Mouse (Mus musculus): ENCODE measurements around the gene Acad10. TPM values are rescaled to one million over a fixed set of nuclear protein-coding genes. Genes with fewer than 3 reads are reported as not detected.

Gene Acad10
- 3.7 and 6.1 TPM in 2 replicates for total RNA-seq (2014; rRNA removed; ENCODE audit: low replicate concordance)
- 1.8 and 2.2 TPM in 2 replicates for polyA plus RNA-seq (2015; fragmentation: Nextera tagmentation; extraction: Ambion mirVana)

GRCm38 (mm10) chr5:121660059-121660896, at the start of gene Acad10, which contains the start of gene Brap:
TSS of gene Acad10 (minus strand) at chr5:121660514.
TSS of gene Brap (plus strand) at chr5:121660563.
- TF ChIP-seq EP300 (IDR thresholded peaks at IDR 0.05; ENCODE audit: low read depth), result no peak
- no peak for TF ChIP-seq CTCF (IDR thresholded peaks at IDR 0.05; ENCODE audit: low read depth)
- DNase-seq (ENCODE audit: low spot score), result peak; percentile 90
- under 1% methylated on average over 78 of the region's 85 CpGs for WGBS
- Histone ChIP-seq H3K27me3 (ENCODE audit: control insufficient read depth, insufficient read depth, low read length) (no peaks in the 10 kb centered on the region), H3K4me2 (ENCODE audit: low read depth, low read length) (peak within 1 kb of the TSS; percentile 93), H3K4me1 (ENCODE audit: control insufficient read depth, insufficient read depth) (peaks cover 10% of the 10 kb centered on the region; the same call in 1 of the 2 replicates), H3K27ac (ENCODE audit: low read depth) (peak within 1 kb of the TSS; percentile 84), H3K9ac (replicated peaks; ENCODE audit: low read depth, low read length) (peak within 1 kb of the TSS; percentile 97), H3K4me3 (ENCODE audit: low read depth, low read length) (peak within 1 kb of the TSS; percentile 99), H3K36me3 (replicated peaks; ENCODE audit: control insufficient read depth, insufficient read depth, low read length) (peaks cover 29% of the 10 kb centered on the region; the same call in 1 of the 2 replicates), H3K9me3 (replicated peaks; ENCODE audit: control insufficient read depth, low read length) (no peaks in the 10 kb centered on the region)
- peak; percentile 91 for ATAC-seq (ENCODE audit: insufficient read depth, low read depth)

- Histone ChIP-seq H3K27me3 (ENCODE audit: control insufficient read depth, insufficient read depth, low read length) (no peaks in the 10 kb centered on the region), H3K4me3 (ENCODE audit: low read depth, low read length) (peak overlapping the region; percentile 25), H3K9me3 (replicated peaks; ENCODE audit: control insufficient read depth, low read length) (no peaks in the 10 kb centered on the region), H3K9ac (replicated peaks; ENCODE audit: low read depth, low read length) (no peak overlapping the region), H3K4me1 (ENCODE audit: control insufficient read depth, insufficient read depth) (peaks cover 5% of the 10 kb centered on the region; the same call in 1 of the 2 replicates), H3K36me3 (replicated peaks; ENCODE audit: control insufficient read depth, insufficient read depth, low read length) (no peaks in the 10 kb centered on the region), H3K27ac (ENCODE audit: low read depth) (no peak overlapping the region), H3K4me2 (ENCODE audit: low read depth, low read length) (peak overlapping the region; percentile 62)
- 6% methylated on average over 20 of the region's 20 CpGs for WGBS
- ATAC-seq (ENCODE audit: insufficient read depth, low read depth), result peak; percentile 52; the same call in 1 of the 2 replicates
- TF ChIP-seq CTCF (IDR thresholded peaks at IDR 0.05; ENCODE audit: low read depth), result no peak
- no peak for TF ChIP-seq EP300 (IDR thresholded peaks at IDR 0.05; ENCODE audit: low read depth)
- no peak for DNase-seq (ENCODE audit: low spot score)
Measured at GRCm38 (mm10) chr5:121704512-121705248, 44.4 kb upstream of the Acad10 start.

DNA sequence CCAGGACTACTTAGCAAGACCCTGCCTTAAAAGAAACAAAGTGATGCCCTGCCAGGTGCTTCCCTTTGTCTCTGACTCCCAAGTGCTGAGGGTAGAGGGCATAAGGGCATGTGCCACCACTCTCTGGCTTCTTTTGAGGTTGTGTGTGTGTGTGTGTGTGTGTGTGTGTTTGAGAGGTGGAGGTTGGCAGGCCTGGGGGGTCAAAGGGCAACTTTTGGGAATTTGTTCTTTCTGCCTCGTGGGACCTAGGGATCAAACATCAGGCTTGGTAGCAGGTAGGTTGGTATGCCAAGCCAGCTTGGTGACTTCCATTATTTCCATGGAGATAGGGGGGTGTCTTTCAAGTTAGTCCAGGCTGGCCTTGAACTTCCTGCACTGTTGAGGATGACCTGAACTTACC, 43.0 kb upstream of the Acad10 start:
- DNase-seq (ENCODE audit: low spot score) (no peak), ATAC-seq (ENCODE audit: insufficient read depth, low read depth) (no peak)
- Histone ChIP-seq H3K27ac (ENCODE audit: low read depth) (no peak overlapping the region), H3K4me2 (ENCODE audit: low read depth, low read length) (no peak overlapping the region), H3K27me3 (ENCODE audit: control insufficient read depth, insufficient read depth, low read length) (no peaks in the 10 kb centered on the region), H3K36me3 (replicated peaks; ENCODE audit: control insufficient read depth, insufficient read depth, low read length) (no peaks in the 10 kb centered on the region), H3K9ac (replicated peaks; ENCODE audit: low read depth, low read length) (no peak overlapping the region), H3K9me3 (replicated peaks; ENCODE audit: control insufficient read depth, low read length) (no peaks in the 10 kb centered on the region), H3K4me1 (ENCODE audit: control insufficient read depth, insufficient read depth) (peaks cover 5% of the 10 kb centered on the region; the same call in 1 of the 2 replicates), H3K4me3 (ENCODE audit: low read depth, low read length) (no peak overlapping the region)
- 70% methylated on average over 1 of the region's 1 CpGs for WGBS
- TF ChIP-seq CTCF (IDR thresholded peaks at IDR 0.05; ENCODE audit: low read depth), result no peak
- TF ChIP-seq EP300 (IDR thresholded peaks at IDR 0.05; ENCODE audit: low read depth), result no peak

DNA sequence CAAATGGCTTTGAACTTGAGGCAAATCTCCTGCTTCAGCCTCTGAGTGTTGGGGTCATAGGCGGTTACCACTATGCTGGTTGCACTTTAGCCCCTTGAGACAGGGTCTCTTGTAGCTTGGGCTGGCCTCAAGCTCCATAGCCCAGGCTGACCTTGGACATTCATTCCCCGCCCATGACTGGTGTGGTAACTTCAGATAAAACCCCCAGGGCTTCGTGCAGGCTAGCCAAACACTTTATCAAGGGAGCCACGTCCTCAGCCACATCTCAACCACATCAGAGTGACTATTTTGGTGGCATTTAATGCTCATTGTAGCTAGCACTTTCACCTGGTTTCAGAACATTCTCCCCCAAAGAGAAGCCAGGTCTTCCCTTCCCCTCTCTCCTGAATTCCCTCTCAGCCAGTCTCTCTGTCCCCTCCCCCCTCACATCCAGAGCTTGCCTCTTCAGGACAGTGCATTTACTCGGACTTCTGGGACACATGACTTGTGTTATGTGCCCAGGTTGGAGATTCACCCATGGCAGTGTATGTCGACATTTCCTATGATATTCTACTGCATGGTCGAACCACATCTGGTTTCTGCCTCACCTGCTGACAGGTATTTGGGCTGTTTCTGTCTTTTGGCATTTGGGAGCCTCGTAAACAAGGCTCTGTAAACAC, 40.9 kb upstream of the Acad10 start:
- H3K4me2 ChIP-seq (ENCODE audit: low read depth, low read length), result no peak overlapping the region
- ATAC-seq (ENCODE audit: insufficient read depth, low read depth), result no peak
- H3K9ac ChIP-seq (replicated peaks; ENCODE audit: low read depth, low read length), result no peak overlapping the region
- no peak overlapping the region for H3K4me3 ChIP-seq (ENCODE audit: low read depth, low read length)
- no peaks in the 10 kb centered on the region for H3K27me3 ChIP-seq (ENCODE audit: control insufficient read depth, insufficient read depth, low read length)
- peaks cover 5% of the 10 kb centered on the region; the same call in 1 of the 2 replicates for H3K4me1 ChIP-seq (ENCODE audit: control insufficient read depth, insufficient read depth)
- no peaks in the 10 kb centered on the region for H3K36me3 ChIP-seq (replicated peaks; ENCODE audit: control insufficient read depth, insufficient read depth, low read length)
- H3K27ac ChIP-seq (ENCODE audit: low read depth), result no peak overlapping the region
- 41% methylated on average over 8 of the region's 8 CpGs for WGBS
- H3K9me3 ChIP-seq (replicated peaks; ENCODE audit: control insufficient read depth, low read length), result no peaks in the 10 kb centered on the region
- TF ChIP-seq EP300 (IDR thresholded peaks at IDR 0.05; ENCODE audit: low read depth) (no peak), CTCF (IDR thresholded peaks at IDR 0.05; ENCODE audit: low read depth) (no peak)
- no peak for DNase-seq (ENCODE audit: low spot score)

DNA sequence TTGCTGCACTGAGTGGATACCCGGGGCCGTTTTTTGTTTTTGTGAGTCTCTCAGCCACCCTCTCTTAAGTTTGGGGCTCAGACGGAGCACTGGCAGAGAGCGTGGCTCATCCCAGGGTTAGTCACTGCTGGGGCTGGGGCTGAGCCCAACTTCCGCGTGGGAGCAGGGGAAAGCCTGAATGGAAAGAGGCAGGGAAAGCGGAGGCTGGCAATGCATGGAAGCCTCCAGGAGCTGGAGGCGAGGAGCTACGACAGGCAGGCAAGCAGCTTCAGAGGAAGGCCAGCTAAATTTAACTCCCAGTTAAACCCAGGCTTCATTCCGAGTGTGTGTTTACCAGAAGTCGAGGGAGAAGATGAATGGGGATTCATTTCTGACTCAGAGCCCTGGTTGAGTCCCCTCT, 40.2 kb upstream of the Acad10 start:
- no peaks in the 10 kb centered on the region for H3K9me3 ChIP-seq (replicated peaks; ENCODE audit: control insufficient read depth, low read length)
- no peaks in the 10 kb centered on the region for H3K27me3 ChIP-seq (ENCODE audit: control insufficient read depth, insufficient read depth, low read length)
- no peaks in the 10 kb centered on the region for H3K36me3 ChIP-seq (replicated peaks; ENCODE audit: control insufficient read depth, insufficient read depth, low read length)
- ATAC-seq (ENCODE audit: insufficient read depth, low read depth) (peak; percentile 25; the same call in 1 of the 2 replicates), DNase-seq (ENCODE audit: low spot score) (no peak)
- 12% methylated on average over 11 of the region's 11 CpGs for WGBS
- H3K4me1 ChIP-seq (ENCODE audit: control insufficient read depth, insufficient read depth), result peaks cover 5% of the 10 kb centered on the region; the same call in 1 of the 2 replicates
- peak overlapping the region; percentile 41 for H3K9ac ChIP-seq (replicated peaks; ENCODE audit: low read depth, low read length)
- peak overlapping the region; percentile 62 for H3K27ac ChIP-seq (ENCODE audit: low read depth)
- TF ChIP-seq CTCF (IDR thresholded peaks at IDR 0.05; ENCODE audit: low read depth), result no peak
- no peak for TF ChIP-seq EP300 (IDR thresholded peaks at IDR 0.05; ENCODE audit: low read depth)
- H3K4me3 ChIP-seq (ENCODE audit: low read depth, low read length), result peak overlapping the region; percentile 26
- peak overlapping the region; percentile 60 for H3K4me2 ChIP-seq (ENCODE audit: low read depth, low read length)
